8 mouse cellular contexts compared by ENCODE assay signal in genomic region chr5:96792936-96793718, GRCm38 (mm10). TPM values are rescaled to one million over a fixed set of nuclear protein-coding genes. Genes with fewer than 3 reads are reported as not detected.
A peak's percentile ranks its signal among the peaks of the same experiment; 100 is the strongest.
DNase-seq lines count a peak whose midpoint lies in the region; ATAC-seq and TF ChIP-seq lines count a peak whose summit lies in the region.

TSS of gene Anxa3 (plus strand) at chr5:96793339.

- peak within 1 kb of the TSS; percentile 98 for H3K4me3 ChIP-seq in embryonic fibroblast, embryonic 13.5 days (ENCODE audit: insufficient read depth, low read length)
- H3K4me3 ChIP-seq in heart, embryonic 15.5 days, result peak within 1 kb of the TSS; percentile 63
- H3K4me3 ChIP-seq in lung, adult 2 months (replicated peaks; ENCODE audit: extremely low read depth, low read depth, low read length), result peak within 1 kb of the TSS; percentile 82

- no peaks in the 10 kb centered on the region for H3K27me3 ChIP-seq in heart, embryonic 15.5 days

- peak; percentile 75 for ATAC-seq in heart, embryonic 15.5 days (replicated peaks; ENCODE audit: insufficient number of reproducible peaks, insufficient read depth, low FRiP score, low read depth)
- peak; percentile 44; the same call in 1 of the 2 replicates for ATAC-seq in neutrophil, adult 5-6 weeks (ENCODE audit: extremely low read depth, insufficient number of reproducible peaks, low FRiP score, poor library complexity, severe bottlenecking)

- H3K9me3 ChIP-seq in heart, embryonic 15.5 days (replicated peaks), result no peaks in the 10 kb centered on the region

- peak within 1 kb of the TSS; percentile 93 for H3K4me2 ChIP-seq in heart, embryonic 15.5 days

- no peak for TF ChIP-seq CTCF in embryonic fibroblast, embryonic 13.5 days (IDR thresholded peaks at IDR 0.05; ENCODE audit: borderline replicate concordance, insufficient read depth, low read length)
- no peak for TF ChIP-seq CTCF in lung, adult 2 months (IDR thresholded peaks at IDR 0.05; ENCODE audit: insufficient read depth, low read length)

- H3K27ac ChIP-seq in embryonic fibroblast, embryonic 13.5 days (ENCODE audit: insufficient read depth, low read length), result peak within 1 kb of the TSS; percentile 75
- peak within 1 kb of the TSS; percentile 40 for H3K27ac ChIP-seq in heart, embryonic 15.5 days

- no peaks in the 10 kb centered on the region for H3K36me3 ChIP-seq in heart, embryonic 15.5 days

- peak within 1 kb of the TSS; percentile 64 for H3K9ac ChIP-seq in heart, embryonic 15.5 days

- 9% methylated on average over 26 of the region's 26 CpGs for WGBS in heart, embryonic 15.5 days
- 6% methylated on average over 26 of the region's 26 CpGs for WGBS in lung, adult 2 months

- TF ChIP-seq POLR2A in embryonic fibroblast, embryonic 13.5 days (IDR thresholded peaks at IDR 0.05; ENCODE audit: low read depth, low read length), result peak; percentile 75
- peak; percentile 95 for TF ChIP-seq POLR2A in lung, adult 2 months (IDR thresholded peaks at IDR 0.05; ENCODE audit: borderline replicate concordance, extremely low read depth, low read depth, low read length)

- peak; percentile 15 for DNase-seq in thymus, postnatal 4 days
- no peak for DNase-seq in thymus, postnatal 14 days
- DNase-seq in kidney, postnatal 25 days, result peak; percentile 70 to 87
- DNase-seq in lung, adult 2 months, result peak; percentile 74
- no peak for DNase-seq in natural killer cell, adult 2 months (ENCODE audit: low spot score in 2 of 2)

- peaks cover 5% of the 10 kb centered on the region; the same call in 1 of the 2 replicates for H3K4me1 ChIP-seq in embryonic fibroblast, embryonic 13.5 days (ENCODE audit: control insufficient read depth, insufficient read depth, low read length)
- 0 out of 2 replicates have a peak, but pooled peaks cover 5% of the 10 kb centered on the region for H3K4me1 ChIP-seq in heart, embryonic 15.5 days (replicated peaks)
- H3K4me1 ChIP-seq in lung, adult 2 months (ENCODE audit: control insufficient read depth, insufficient read depth, low read length), result peaks cover 21% of the 10 kb centered on the region

RNA-seq across cellular contexts. Expression of gene Anxa3, which starts in this region (rescaled TPM):
- 198 and 325 TPM in 2 replicates for polyA plus RNA-seq in embryonic fibroblast, embryonic 13.5 days (2011; ENCODE audit: insufficient read length, low read depth, missing spikeins)
- polyA plus RNA-seq in heart, embryonic 15.5 days (2015; fragmentation: Nextera tagmentation; extraction: Ambion mirVana), result 46.0 and 52.0 TPM in 2 replicates
- 69.9 and 103 TPM in 2 replicates for polyA plus RNA-seq in lung, adult 2 months (2012; rRNA removed)
- 14.4 and 15.1 TPM in 2 replicates for total RNA-seq in neutrophil, adult 5-6 weeks (2017)

Comparison
In these comparisons a context has a peak if more than half of its experiments do, and no peak if none do; other contexts are left out.
1. DNase-seq: peak in thymus, postnatal 4 days (single experiment), kidney, postnatal 25 days (2 of 2) and lung, adult 2 months (single experiment); none in thymus, postnatal 14 days (single experiment) and natural killer cell, adult 2 months (0 of 2).
2. Peak in every context shown above with its lines, with median percentiles within 50 percentile points of each other: H3K4me3 ChIP-seq.